In genomic region chr5:35718817-35719216, GRCm38 (mm10) we compare ENCODE assay signal across 20 mouse cellular contexts. TPM values are rescaled to one million over a fixed set of nuclear protein-coding genes. Genes with fewer than 3 reads are reported as not detected.
DNase-seq lines count a peak whose midpoint lies in the region; ATAC-seq and TF ChIP-seq lines count a peak whose summit lies in the region.
"Had no signal": no experiment of that assay in that cellular context is flagged by ENCODE, and none has a peak within 500 bp of the region (broad histone marks: within the 10 kb centered on the region; RNA-seq: fewer than 3 reads in every experiment).

No protein-coding gene starts in this region.

- peaks cover 7% of the 10 kb centered on the region; the same call in 1 of the 2 replicates for H3K36me3 ChIP-seq in liver, postnatal 0 days (replicated peaks; ENCODE audit: insufficient read depth, low read length)
- H3K36me3 ChIP-seq in liver, embryonic 11.5 days (ENCODE audit: control insufficient read depth, insufficient read depth, low read length) = no peaks in the 10 kb centered on the region
- peaks cover 53% of the 10 kb centered on the region for H3K36me3 ChIP-seq in intestine, postnatal 0 days (ENCODE audit: control insufficient read depth, insufficient read depth)
- H3K36me3 ChIP-seq: embryonic facial prominence, embryonic 12.5 days; forebrain, embryonic 12.5 days; hindbrain, embryonic 10.5 days had no signal

- no peak for ATAC-seq in liver, postnatal 0 days
- ATAC-seq in liver, embryonic 11.5 days (replicated peaks; ENCODE audit: low FRiP score) = no peak
- peak; percentile 17; the same call in 1 of the 2 replicates for ATAC-seq in intestine, postnatal 0 days
- ATAC-seq: forebrain, postnatal 0 days had no signal

- H3K4me3 ChIP-seq in gastrocnemius, adult 2 months = no peak overlapping the region
- no peak overlapping the region for H3K4me3 ChIP-seq in liver, postnatal 0 days (ENCODE audit: low read depth, low read length)
- H3K4me3 ChIP-seq in liver, embryonic 11.5 days (ENCODE audit: low read depth, low read length) = no peak overlapping the region
- H3K4me3 ChIP-seq in intestine, postnatal 0 days (ENCODE audit: low read depth, low read length) = no peak overlapping the region
- H3K4me3 ChIP-seq: embryonic facial prominence, embryonic 12.5 days; forebrain, embryonic 12.5 days; heart, embryonic 10.5 days; hindbrain, embryonic 10.5 days had no signal

- peak; percentile 40 for DNase-seq in gastrocnemius, adult 2 months
- no peak for DNase-seq in gastrocnemius, postnatal 4 days (ENCODE audit: low spot score in 2 of 2)
- DNase-seq in liver, postnatal 0 days = no peak
- no peak for DNase-seq in liver, embryonic 11.5 days (ENCODE audit: low spot score)
- no peak for DNase-seq in embryo, embryonic 10 days (ENCODE audit: low spot score)
- DNase-seq in thymus, postnatal 14 days = no peak
- DNase-seq in retina, embryonic 14.5 days (ENCODE audit: low spot score) = no peak
- DNase-seq: adrenal gland, adult 2 months; adrenal gland, postnatal 25 days; cerebellum, adult 8-10 months; cerebellum, postnatal 14 days; forebrain, postnatal 0 days; gastrocnemius, postnatal 36 days had no signal

- H3K9me3 ChIP-seq in liver, postnatal 0 days (ENCODE audit: low read length) = no peaks in the 10 kb centered on the region
- H3K9me3 ChIP-seq in liver, embryonic 11.5 days (ENCODE audit: control insufficient read depth, low read length) = no peaks in the 10 kb centered on the region
- no peaks in the 10 kb centered on the region for H3K9me3 ChIP-seq in intestine, postnatal 0 days (ENCODE audit: control insufficient read depth)
- H3K9me3 ChIP-seq: embryonic facial prominence, embryonic 12.5 days; forebrain, embryonic 12.5 days; heart, embryonic 10.5 days; hindbrain, embryonic 10.5 days had no signal

- no peaks in the 10 kb centered on the region for H3K27me3 ChIP-seq in liver, postnatal 0 days (ENCODE audit: insufficient read depth, low read length)
- no peaks in the 10 kb centered on the region for H3K27me3 ChIP-seq in liver, embryonic 11.5 days (replicated peaks; ENCODE audit: control insufficient read depth, insufficient read depth, low read length)
- no peaks in the 10 kb centered on the region for H3K27me3 ChIP-seq in intestine, postnatal 0 days (replicated peaks; ENCODE audit: control insufficient read depth, insufficient read depth, low read length)
- H3K27me3 ChIP-seq: embryonic facial prominence, embryonic 12.5 days; forebrain, embryonic 12.5 days had no signal

- H3K27ac ChIP-seq in gastrocnemius, adult 2 months = no peak overlapping the region
- no peak overlapping the region for H3K27ac ChIP-seq in liver, postnatal 0 days (ENCODE audit: low read depth)
- no peak overlapping the region for H3K27ac ChIP-seq in liver, embryonic 11.5 days (ENCODE audit: low read depth, low read length)
- peak overlapping the region; percentile 46 for H3K27ac ChIP-seq in intestine, postnatal 0 days (ENCODE audit: low read depth, low read length)
- H3K27ac ChIP-seq: embryonic facial prominence, embryonic 12.5 days; forebrain, embryonic 12.5 days; heart, embryonic 10.5 days; hindbrain, embryonic 10.5 days; hindbrain, embryonic 14.5 days had no signal

- 69% methylated on average over 11 of the region's 11 CpGs for WGBS in liver, postnatal 0 days (ENCODE audit: insufficient replicate concordance)
- WGBS in liver, embryonic 11.5 days = 73% methylated on average over 11 of the region's 11 CpGs
- 39% methylated on average over 11 of the region's 11 CpGs for WGBS in intestine, postnatal 0 days

- intact Hi-C loops in gastrocnemius, adult 2 months (cut with DNase I) = loop anchor here (5.0 kb wide), 1 partner anchor 33 kb away; no protein-coding TSS in a partner anchor

- H3K9ac ChIP-seq in liver, postnatal 0 days (replicated peaks) = no peak overlapping the region
- H3K9ac ChIP-seq in liver, embryonic 11.5 days (ENCODE audit: low read depth, low read length) = no peak overlapping the region
- H3K9ac ChIP-seq in intestine, postnatal 0 days (ENCODE audit: low read depth, low read length) = no peak overlapping the region
- H3K9ac ChIP-seq: embryonic facial prominence, embryonic 12.5 days; forebrain, embryonic 12.5 days; forebrain, postnatal 0 days; hindbrain, embryonic 14.5 days had no signal

- TF ChIP-seq CTCF in gastrocnemius, adult 2 months (IDR thresholded peaks at IDR 0.05) = no peak
- 0 out of 2 replicates have a peak, but pooled peaks have one; percentile 4 for TF ChIP-seq CTCF in liver, postnatal 0 days (IDR thresholded peaks at IDR 0.05; ENCODE audit: low read depth)
- peak; percentile 61 for TF ChIP-seq CTCF in intestine, postnatal 0 days (IDR thresholded peaks at IDR 0.05; ENCODE audit: low read depth)

- H3K4me1 ChIP-seq in liver, postnatal 0 days (ENCODE audit: insufficient read depth) = no peaks in the 10 kb centered on the region
- peaks cover 6% of the 10 kb centered on the region; the same call in 1 of the 2 replicates for H3K4me1 ChIP-seq in liver, embryonic 11.5 days (replicated peaks; ENCODE audit: control insufficient read depth, insufficient read depth, low read length)
- H3K4me1 ChIP-seq in intestine, postnatal 0 days (replicated peaks; ENCODE audit: control insufficient read depth, insufficient read depth, low read length) = peaks cover 9% of the 10 kb centered on the region
- H3K4me1 ChIP-seq: embryonic facial prominence, embryonic 12.5 days; forebrain, embryonic 12.5 days had no signal

- TF ChIP-seq EP300 in liver, postnatal 0 days (IDR thresholded peaks at IDR 0.05; ENCODE audit: low read depth) = no peak

- no peak overlapping the region for H3K4me2 ChIP-seq in liver, postnatal 0 days (ENCODE audit: low read depth, low read length)
- no peak overlapping the region for H3K4me2 ChIP-seq in liver, embryonic 11.5 days
- H3K4me2 ChIP-seq in intestine, postnatal 0 days (replicated peaks; ENCODE audit: low read depth) = no peak overlapping the region
- H3K4me2 ChIP-seq: embryonic facial prominence, embryonic 12.5 days; forebrain, embryonic 12.5 days; hindbrain, embryonic 14.5 days had no signal

RNA-seq across cellular contexts. Expression of gene Sh3tc1, which starts 21.0 kb away (rescaled TPM):
- total RNA-seq in gastrocnemius, adult 2 months (2021) = 1 to 10 TPM; 2.2 to 2.4 TPM
- 1 to 10 TPM; 6.8 to 7.9 TPM for total RNA-seq in gastrocnemius, postnatal 4 days (2021)
- 3.4 and 3.5 TPM in 2 replicates for polyA plus RNA-seq in liver, postnatal 0 days (2015; fragmentation: Nextera tagmentation; extraction: Ambion mirVana)
- polyA plus RNA-seq in liver, embryonic 11.5 days (2014; fragmentation: Nextera tagmentation; extraction: Ambion mirVana) = 4.0 and 4.3 TPM in 2 replicates
- polyA plus RNA-seq in intestine, postnatal 0 days (2015; fragmentation: Nextera tagmentation; extraction: Ambion mirVana) = 18.3 and 18.7 TPM in 2 replicates

RNA-seq across cellular contexts. Expression of gene Ablim2, which starts 38.9 kb away (rescaled TPM):
- 10 to 100 TPM; 40.7 to 42.5 TPM for total RNA-seq in gastrocnemius, adult 2 months (2021)
- total RNA-seq in gastrocnemius, postnatal 4 days (2021) = 10 to 100 TPM; 70.5 to 76.6 TPM
- 0.33 and 0.45 TPM in 2 replicates for polyA plus RNA-seq in liver, postnatal 0 days (2015; fragmentation: Nextera tagmentation; extraction: Ambion mirVana)
- polyA plus RNA-seq in liver, embryonic 11.5 days (2014; fragmentation: Nextera tagmentation; extraction: Ambion mirVana) = 0.18 and 0.29 TPM in 2 replicates
- polyA plus RNA-seq in intestine, postnatal 0 days (2015; fragmentation: Nextera tagmentation; extraction: Ambion mirVana) = 1.9 and 2.0 TPM in 2 replicates
- total RNA-seq: common myeloid progenitor, adult 5-6 weeks had no signal

RNA-seq across cellular contexts. Expression of gene Htra3, which starts 39.2 kb away (rescaled TPM):
- total RNA-seq in gastrocnemius, adult 2 months (2021) = 10 to 100 TPM; 40.1 to 52.2 TPM
- 100 to 1,000 TPM in 1 of 2 experiments, 10 to 100 TPM in 1; 97.0 to 102 TPM for total RNA-seq in gastrocnemius, postnatal 4 days (2021)
- 2.3 and 2.6 TPM in 2 replicates for polyA plus RNA-seq in liver, postnatal 0 days (2015; fragmentation: Nextera tagmentation; extraction: Ambion mirVana)
- polyA plus RNA-seq in liver, embryonic 11.5 days (2014; fragmentation: Nextera tagmentation; extraction: Ambion mirVana) = 1.7 and 2.3 TPM in 2 replicates
- polyA plus RNA-seq in intestine, postnatal 0 days (2015; fragmentation: Nextera tagmentation; extraction: Ambion mirVana) = 24.5 and 25.5 TPM in 2 replicates
- total RNA-seq: common myeloid progenitor, adult 5-6 weeks had no signal
